25 mouse cellular contexts compared by ENCODE assay signal in genomic region chr2:77253227-77253626, GRCm38 (mm10). TPM values are rescaled to one million over a fixed set of nuclear protein-coding genes. Genes with fewer than 3 reads are reported as not detected.
DNase-seq lines count a peak whose midpoint lies in the region; ATAC-seq and TF ChIP-seq lines count a peak whose summit lies in the region.
"Had no signal": no experiment of that assay in that cellular context is flagged by ENCODE, and none has a peak within 500 bp of the region (broad histone marks: within the 10 kb centered on the region; RNA-seq: fewer than 3 reads in every experiment).

No protein-coding gene starts in this region.

- intact Hi-C loops in heart, postnatal 10 days (cut with DNase I), result loop anchor here (10.0 kb wide), 1 partner anchor 452 kb away; no protein-coding TSS in a partner anchor

- no peak for DNase-seq in forebrain, postnatal 0 days
- no peak for DNase-seq in heart, postnatal 10 days
- peak; percentile 27 for DNase-seq in brain, adult 2 months (ENCODE audit: low read depth, low spot score)
- DNase-seq in embryonic facial prominence, embryonic 10.5 days (ENCODE audit: low spot score), result no peak
- DNase-seq: adrenal gland, postnatal 10 days; cerebellum, adult 11 months; cerebellum, adult 2 months; cerebellum, adult 9-11 months; cerebellum, postnatal 25 days; gastrocnemius, postnatal 10 days; gastrocnemius, postnatal 36 days; heart, postnatal 4 days; kidney, adult 2 months had no signal

- H3K4me3 ChIP-seq in forebrain, embryonic 15.5 days, result no peak overlapping the region
- H3K4me3 ChIP-seq in forebrain, postnatal 0 days (ENCODE audit: low read depth, low read length), result no peak overlapping the region
- H3K4me3 ChIP-seq in heart, embryonic 16.5 days (ENCODE audit: low read length), result no peak overlapping the region
- no peak overlapping the region for H3K4me3 ChIP-seq in intestine, postnatal 0 days (ENCODE audit: low read depth, low read length)
- H3K4me3 ChIP-seq in intestine, embryonic 16.5 days (ENCODE audit: low read length), result no peak overlapping the region
- H3K4me3 ChIP-seq in embryonic facial prominence, embryonic 10.5 days, result no peak overlapping the region
- H3K4me3 ChIP-seq: embryonic facial prominence, embryonic 13.5 days; erythroblast, embryonic 14.5 days; forebrain, embryonic 12.5 days; heart, embryonic 12.5 days; heart, embryonic 15.5 days; intestine, embryonic 15.5 days had no signal

- no peak for TF ChIP-seq CTCF in forebrain, postnatal 0 days (IDR thresholded peaks at IDR 0.05; ENCODE audit: low read depth)
- no peak for TF ChIP-seq CTCF in intestine, postnatal 0 days (IDR thresholded peaks at IDR 0.05; ENCODE audit: low read depth)

- ATAC-seq in forebrain, embryonic 15.5 days (replicated peaks), result peak; percentile 38; the same call in 1 of the 2 replicates
- ATAC-seq in forebrain, postnatal 0 days, result no peak
- 0 out of 2 replicates have a peak, but pooled peaks have one; percentile 38 for ATAC-seq in heart, embryonic 16.5 days (replicated peaks; ENCODE audit: extremely low read depth, insufficient read depth, low FRiP score)
- peak; percentile 94 for ATAC-seq in intestine, postnatal 0 days
- no peak for ATAC-seq in intestine, embryonic 16.5 days
- ATAC-seq: forebrain, embryonic 16.5 days; hindbrain, embryonic 16.5 days; intestine, embryonic 15.5 days had no signal

- H3K9ac ChIP-seq in forebrain, embryonic 15.5 days (replicated peaks), result no peak overlapping the region
- H3K9ac ChIP-seq in forebrain, postnatal 0 days, result no peak overlapping the region
- no peak overlapping the region for H3K9ac ChIP-seq in heart, embryonic 16.5 days (ENCODE audit: low read length)
- H3K9ac ChIP-seq in intestine, postnatal 0 days (ENCODE audit: low read depth, low read length), result no peak overlapping the region
- no peak overlapping the region for H3K9ac ChIP-seq in intestine, embryonic 16.5 days (ENCODE audit: low read depth, low read length)
- H3K9ac ChIP-seq: embryonic facial prominence, embryonic 13.5 days; forebrain, embryonic 12.5 days; heart, embryonic 12.5 days; heart, embryonic 15.5 days; intestine, embryonic 15.5 days had no signal

- H3K9me3 ChIP-seq in forebrain, embryonic 15.5 days, result no peaks in the 10 kb centered on the region
- H3K9me3 ChIP-seq in forebrain, postnatal 0 days (ENCODE audit: low read length), result no peaks in the 10 kb centered on the region
- no peaks in the 10 kb centered on the region for H3K9me3 ChIP-seq in heart, embryonic 16.5 days (replicated peaks; ENCODE audit: control insufficient read depth, low read length)
- no peaks in the 10 kb centered on the region for H3K9me3 ChIP-seq in intestine, postnatal 0 days (ENCODE audit: control insufficient read depth)
- H3K9me3 ChIP-seq in intestine, embryonic 16.5 days (ENCODE audit: control insufficient read depth, low read length), result no peaks in the 10 kb centered on the region
- H3K9me3 ChIP-seq in embryonic facial prominence, embryonic 10.5 days, result no peaks in the 10 kb centered on the region
- H3K9me3 ChIP-seq: embryonic facial prominence, embryonic 13.5 days; forebrain, embryonic 12.5 days; heart, embryonic 12.5 days; heart, embryonic 15.5 days; intestine, embryonic 15.5 days had no signal

- H3K36me3 ChIP-seq in forebrain, embryonic 15.5 days, result no peaks in the 10 kb centered on the region; the same call in 1 of the 2 replicates
- H3K36me3 ChIP-seq in forebrain, postnatal 0 days (ENCODE audit: insufficient read depth), result no peaks in the 10 kb centered on the region
- H3K36me3 ChIP-seq in heart, embryonic 16.5 days (ENCODE audit: control insufficient read depth, insufficient read depth), result no peaks in the 10 kb centered on the region
- H3K36me3 ChIP-seq in intestine, postnatal 0 days (ENCODE audit: control insufficient read depth, insufficient read depth), result no peaks in the 10 kb centered on the region
- no peaks in the 10 kb centered on the region for H3K36me3 ChIP-seq in intestine, embryonic 16.5 days (ENCODE audit: control insufficient read depth, insufficient read depth, low read length)
- peaks cover 18% of the 10 kb centered on the region for H3K36me3 ChIP-seq in embryonic facial prominence, embryonic 10.5 days (replicated peaks)
- H3K36me3 ChIP-seq: embryonic facial prominence, embryonic 13.5 days; heart, embryonic 15.5 days had no signal

- H3K27me3 ChIP-seq in forebrain, embryonic 15.5 days, result no peaks in the 10 kb centered on the region
- no peaks in the 10 kb centered on the region for H3K27me3 ChIP-seq in forebrain, postnatal 0 days (ENCODE audit: insufficient read depth, low read length)
- no peaks in the 10 kb centered on the region for H3K27me3 ChIP-seq in heart, embryonic 16.5 days (ENCODE audit: control insufficient read depth, insufficient read depth, low read length)
- no peaks in the 10 kb centered on the region for H3K27me3 ChIP-seq in intestine, postnatal 0 days (replicated peaks; ENCODE audit: control insufficient read depth, insufficient read depth, low read length)
- no peaks in the 10 kb centered on the region for H3K27me3 ChIP-seq in intestine, embryonic 16.5 days (replicated peaks; ENCODE audit: control insufficient read depth, insufficient read depth, low read length)
- no peaks in the 10 kb centered on the region for H3K27me3 ChIP-seq in embryonic facial prominence, embryonic 10.5 days (replicated peaks; ENCODE audit: low read depth, poor library complexity, severe bottlenecking)
- H3K27me3 ChIP-seq: embryonic facial prominence, embryonic 13.5 days; forebrain, embryonic 12.5 days; heart, embryonic 12.5 days; heart, embryonic 15.5 days; intestine, embryonic 15.5 days had no signal

- WGBS in forebrain, embryonic 15.5 days, result 77% methylated on average over 6 of the region's 6 CpGs
- 83% methylated on average over 6 of the region's 6 CpGs for WGBS in forebrain, postnatal 0 days
- 52% methylated on average over 6 of the region's 6 CpGs for WGBS in heart, embryonic 16.5 days
- 61% methylated on average over 6 of the region's 6 CpGs for WGBS in intestine, postnatal 0 days
- WGBS in intestine, embryonic 16.5 days, result 86% methylated on average over 6 of the region's 6 CpGs
- 91% methylated on average over 6 of the region's 6 CpGs for WGBS in embryonic facial prominence, embryonic 10.5 days

- H3K27ac ChIP-seq in forebrain, embryonic 15.5 days (replicated peaks), result no peak overlapping the region
- H3K27ac ChIP-seq in forebrain, postnatal 0 days (ENCODE audit: low read depth, low read length), result no peak overlapping the region
- no peak overlapping the region for H3K27ac ChIP-seq in heart, embryonic 16.5 days (ENCODE audit: low read length)
- peak overlapping the region; percentile 60 for H3K27ac ChIP-seq in intestine, postnatal 0 days (ENCODE audit: low read depth, low read length)
- no peak overlapping the region for H3K27ac ChIP-seq in intestine, embryonic 16.5 days (ENCODE audit: low read length)
- H3K27ac ChIP-seq in embryonic facial prominence, embryonic 10.5 days (replicated peaks), result no peak overlapping the region
- H3K27ac ChIP-seq: embryonic facial prominence, embryonic 13.5 days; forebrain, embryonic 12.5 days; heart, embryonic 15.5 days; intestine, embryonic 15.5 days had no signal

- no peak overlapping the region for H3K4me2 ChIP-seq in forebrain, embryonic 15.5 days (replicated peaks)
- H3K4me2 ChIP-seq in forebrain, postnatal 0 days (ENCODE audit: low read depth), result no peak overlapping the region
- no peak overlapping the region for H3K4me2 ChIP-seq in heart, embryonic 16.5 days (ENCODE audit: low read depth, low read length)
- H3K4me2 ChIP-seq in intestine, postnatal 0 days (replicated peaks; ENCODE audit: low read depth), result no peak overlapping the region
- no peak overlapping the region for H3K4me2 ChIP-seq in intestine, embryonic 16.5 days (ENCODE audit: low read depth, low read length)
- H3K4me2 ChIP-seq: embryonic facial prominence, embryonic 13.5 days; forebrain, embryonic 12.5 days; heart, embryonic 12.5 days; heart, embryonic 15.5 days; intestine, embryonic 15.5 days had no signal

- H3K4me1 ChIP-seq in forebrain, embryonic 15.5 days, result peaks cover 18% of the 10 kb centered on the region
- no peaks in the 10 kb centered on the region for H3K4me1 ChIP-seq in forebrain, postnatal 0 days (ENCODE audit: insufficient read depth)
- peaks cover 16% of the 10 kb centered on the region for H3K4me1 ChIP-seq in heart, embryonic 16.5 days (ENCODE audit: control insufficient read depth, insufficient read depth, low read length)
- H3K4me1 ChIP-seq in intestine, postnatal 0 days (replicated peaks; ENCODE audit: control insufficient read depth, insufficient read depth, low read length), result no peaks in the 10 kb centered on the region
- no peaks in the 10 kb centered on the region for H3K4me1 ChIP-seq in intestine, embryonic 16.5 days (ENCODE audit: control insufficient read depth, insufficient read depth, low read length)
- peaks cover 23% of the 10 kb centered on the region for H3K4me1 ChIP-seq in embryonic facial prominence, embryonic 10.5 days
- H3K4me1 ChIP-seq: intestine, embryonic 15.5 days had no signal

RNA-seq across cellular contexts. Expression of gene Sestd1, which starts 27.2 kb away (rescaled TPM):
- polyA plus RNA-seq in forebrain, embryonic 15.5 days (2015; fragmentation: Nextera tagmentation; extraction: Ambion mirVana), result 40.5 and 41.7 TPM in 2 replicates
- 59.6 and 59.9 TPM in 2 replicates for total RNA-seq in forebrain, postnatal 0 days (2014; rRNA removed)
- 21.7 and 28.1 TPM in 2 replicates for polyA plus RNA-seq in forebrain, postnatal 0 days (2015; fragmentation: Nextera tagmentation; extraction: Ambion mirVana)
- 10.3 and 10.8 TPM in 2 replicates for polyA plus RNA-seq in heart, embryonic 16.5 days (2015; fragmentation: Nextera tagmentation; extraction: Ambion mirVana)
- 10 to 100 TPM; 27.8 to 31.7 TPM for total RNA-seq in heart, postnatal 10 days (2021)
- polyA plus RNA-seq in intestine, postnatal 0 days (2015; fragmentation: Nextera tagmentation; extraction: Ambion mirVana), result 10.8 and 11.2 TPM in 2 replicates
- 10.9 and 11.6 TPM in 2 replicates for polyA plus RNA-seq in intestine, embryonic 16.5 days (2015; fragmentation: Nextera tagmentation; extraction: Ambion mirVana)
- 23.0 and 25.0 TPM in 2 replicates for polyA plus RNA-seq in embryonic facial prominence, embryonic 10.5 days (2016; fragmentation: Nextera tagmentation; extraction: Ambion mirVana)
- polyA plus RNA-seq: erythroblast, embryonic 14.5 days had no signal

Comparison
In these comparisons a context has a peak if more than half of its experiments do, and no peak if none do; other contexts are left out.
1. ATAC-seq: peak in forebrain, embryonic 15.5 days (single experiment), heart, embryonic 16.5 days (single experiment) and intestine, postnatal 0 days (single experiment); none in forebrain, postnatal 0 days (single experiment) and intestine, embryonic 16.5 days (single experiment).